Mouse (Mus musculus): ENCODE measurements at regions not wholly inside any gene's neighbourhood (a gene's known extent, or its start where the extent isn't known, plus 50 kb on each side); places are given as distances from the start of the nearest gene placed in this dataset.
"Not testable (repeated sequence)": the region's sequence is repeated elsewhere in the genome, so short reads cannot be mapped to it uniquely, and the experiment has no call there.

DNA sequence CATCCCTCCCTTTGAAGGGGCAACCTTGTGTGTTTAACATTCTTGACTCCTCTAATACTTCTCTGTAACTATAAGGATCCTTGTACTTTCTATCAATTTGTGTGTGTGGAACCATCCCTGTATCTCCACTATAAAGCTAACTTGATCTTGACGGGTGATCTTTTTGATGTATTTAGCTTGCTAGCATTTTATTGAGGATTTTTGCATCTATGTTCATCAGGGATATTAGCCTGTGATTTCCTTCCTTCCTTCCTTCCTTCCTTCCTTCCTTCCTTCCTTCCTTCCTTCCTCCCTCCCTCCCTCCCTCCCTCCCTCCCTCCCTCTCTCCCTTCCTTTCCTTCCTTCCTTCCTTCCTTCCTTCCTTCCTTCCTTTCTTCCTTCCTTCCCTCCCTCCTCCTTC, 819.8 kb downstream of the Robo1 start:
- not testable (repeated sequence) for TF ChIP-seq CHD1 (IDR thresholded peaks at IDR 0.05; ENCODE audit: low read depth, low read length); POLR2A (IDR thresholded peaks at IDR 0.05; ENCODE audit: control insufficient read depth in 1 of 2, insufficient read depth in 1 of 2, low read depth in 1 of 2, low read length in 2 of 2, poor library complexity in 1 of 2); CTCF (IDR thresholded peaks at IDR 0.05 in 2 of 3, conservative IDR thresholded peaks at IDR 0.05 in 1 of 3; ENCODE audit: control insufficient read depth in 1 of 3, insufficient read depth in 1 of 3, low read depth in 2 of 3, low read length in 3 of 3, poor library complexity in 1 of 3, severe bottlenecking in 1 of 3); POLR2AphosphoS2 (IDR thresholded peaks at IDR 0.05; ENCODE audit: low read length); USF1 (IDR thresholded peaks at IDR 0.05; ENCODE audit: low read depth, low read length); NELFE (IDR thresholded peaks at IDR 0.05; ENCODE audit: low read depth, low read length); MYC (IDR thresholded peaks at IDR 0.05; ENCODE audit: low read depth, low read length)

Data from MEL (cell line).